Mouse (Mus musculus) left cerebral cortex, adult 2 months (tissue): ENCODE results near the gene Bud13. TPM values are rescaled to one million over a fixed set of nuclear protein-coding genes. Genes with fewer than 3 reads are reported as not detected.
A peak's percentile ranks its signal among the peaks of the same experiment; 100 is the strongest.
"Not testable (repeated sequence)": the region's sequence is repeated elsewhere in the genome, so short reads cannot be mapped to it uniquely, and the experiment has no call there.

Experiments
- DNase-seq, 2 experiments: peaks; one replicate each; pipeline ENCODE4 v3.0.0; 2021 to 2022; ENCODE audit warnings: low spot score in 2 of 2, mixed read lengths in 1 of 2; ENCODE audit errors: extremely low spot score in 1 of 2
- H3K27ac ChIP-seq: fragments of 200-600 bp; 2 replicates; pipeline ENCODE4 v1.8.1; 2022
- H3K4me3 ChIP-seq: fragments of 200-600 bp; 2 replicates; pipeline ENCODE4 v1.8.1; 2022
- CTCF ChIP-seq: fragments of 200-600 bp; IDR thresholded peaks from 2 replicates; pipeline ENCODE4 v1.8.1; 2022; ENCODE audit warnings: antibody characterized with exemption, mild to moderate bottlenecking, moderate library complexity
- intact Hi-C: fragments of 180-260 bp; cut with DNase I; formaldehyde crosslinking; loops from one replicate; pipeline ENCODE4 v1.15.1; 2025
- total RNA-seq, 2 experiments: library from RNA; stranded (reverse); gene quantifications; 2 replicates each; pipeline ENCODE4 v1.2.3; 2021

Gene Bud13
- total RNA-seq, 2 experiments from 2014 or later: 10.4 to 11.0 TPM

DNA sequence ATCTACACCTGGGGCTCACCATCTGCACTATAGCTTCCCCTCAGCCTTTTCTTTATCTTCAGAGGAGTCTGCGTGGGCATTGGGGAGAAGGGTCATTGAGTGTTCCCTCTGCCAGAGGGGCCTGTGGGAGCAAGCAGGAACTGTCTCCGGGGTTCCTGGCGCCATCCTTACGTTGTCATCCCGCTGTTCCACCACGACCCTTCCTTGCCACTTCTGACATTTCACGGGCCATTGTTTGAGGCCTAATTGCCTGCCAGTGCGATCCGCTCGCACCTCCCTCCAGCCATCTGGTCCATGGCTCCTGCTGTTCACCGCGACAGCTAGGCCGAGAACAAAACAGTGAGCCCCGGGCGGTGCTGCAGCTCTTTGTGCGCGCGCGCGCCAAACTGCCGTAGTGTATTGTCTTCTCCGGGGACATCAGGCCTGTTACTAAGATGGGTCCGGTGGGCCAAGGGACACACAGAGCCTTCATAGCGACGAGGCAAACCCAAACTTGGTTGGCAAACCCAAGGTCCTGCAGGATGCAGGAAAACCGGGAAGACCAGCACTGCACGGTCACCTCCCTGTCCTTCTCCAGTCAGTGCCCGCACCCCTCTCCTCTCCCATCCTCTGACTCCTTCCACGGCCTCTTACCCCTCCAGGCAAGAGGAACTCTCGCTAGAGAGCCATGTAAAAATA is 45.9 kb downstream of the Bud13 start:
- Histone ChIP-seq H3K4me3 (peak overlapping the region; percentile 41), H3K27ac (peak overlapping the region; percentile 77)
- DNase-seq: peak; percentile 51 to 62
- TF ChIP-seq CTCF: no peak
- intact Hi-C loops: no loop called here

- H3K27ac ChIP-seq: peak overlapping the region; percentile 77
- TF ChIP-seq CTCF: no peak
These were observed 46.4 kb downstream of the Bud13 start for GRCm38 (mm10) chr9:46329250-46329648.

GRCm38 (mm10) chr9:46329801-46330585 is 47.2 kb downstream of the Bud13 start:
- Histone ChIP-seq H3K27ac (no peak overlapping the region), H3K4me3 (no peak overlapping the region)
- DNase-seq: no peak
- TF ChIP-seq CTCF: no peak; the same call in none of the 2 replicates
- intact Hi-C loops: no loop called here

More at GRCm38 (mm10) chr9:46329250-46329648, 46.4 kb downstream of the Bud13 start:
- no peak for DNase-seq
- peak overlapping the region; percentile 41 for H3K4me3 ChIP-seq
- intact Hi-C loops: no loop called here

DNA sequence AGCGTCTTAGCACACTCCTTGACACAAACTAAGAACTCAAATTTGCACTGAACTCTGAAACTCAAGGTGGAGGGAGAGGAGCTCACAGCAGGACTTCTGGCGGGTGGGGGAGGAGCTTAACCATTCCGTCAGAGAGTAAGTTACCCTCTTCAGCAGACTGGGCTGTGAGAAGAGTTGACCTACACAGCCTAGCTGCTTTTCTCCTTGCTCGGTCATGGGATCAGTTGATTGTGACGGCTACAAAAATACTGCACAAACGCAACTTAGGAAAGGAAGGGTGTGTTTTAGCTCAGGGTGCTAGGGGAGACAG is 47.7 kb downstream of the Bud13 start:
- Histone ChIP-seq H3K4me3 (no peak overlapping the region), H3K27ac (no peak overlapping the region)
- TF ChIP-seq CTCF: no peak
- intact Hi-C loops: no loop called here
- DNase-seq: no peak

- TF ChIP-seq CTCF: no peak
- intact Hi-C loops: no loop called here
- no peak for DNase-seq
- Histone ChIP-seq H3K27ac (no peak overlapping the region), H3K4me3 (no peak overlapping the region)
These were observed 48.5 kb downstream of the Bud13 start for GRCm38 (mm10) chr9:46331301-46331700.

DNA sequence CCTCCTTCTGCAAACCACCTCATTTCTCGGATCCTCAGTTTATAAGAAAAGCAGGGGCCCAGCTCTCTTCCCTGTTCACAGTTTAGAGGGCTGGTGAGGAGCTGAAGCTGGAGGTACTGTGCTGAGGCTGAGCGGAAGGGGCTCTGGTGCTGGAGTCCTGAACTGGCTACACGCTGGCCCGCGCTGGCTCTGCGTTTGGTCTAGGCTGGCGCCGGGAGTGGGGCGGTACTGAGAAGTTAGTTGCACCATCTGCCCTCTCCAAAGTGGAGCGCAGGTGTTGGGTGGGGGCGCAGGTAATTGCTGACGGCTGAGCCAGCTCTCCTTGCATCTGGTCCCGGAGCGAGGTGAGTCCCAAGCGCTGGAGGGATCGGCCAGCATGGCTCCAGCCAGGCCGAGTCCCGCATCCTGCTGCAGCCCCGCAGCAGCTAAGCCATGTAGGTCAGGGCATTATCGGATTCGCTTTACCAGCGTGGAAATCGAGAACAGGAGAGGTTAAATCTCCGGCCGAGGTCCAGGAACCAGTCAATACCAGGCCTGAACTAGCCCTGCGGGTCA is 51.7 kb downstream of the Bud13 start:
- TF ChIP-seq CTCF: no peak
- intact Hi-C loops: no loop called here
- H3K27ac ChIP-seq: no peak overlapping the region
- no peak overlapping the region for H3K4me3 ChIP-seq
- DNase-seq: no peak

- intact Hi-C loops: no loop called here
- no peak overlapping the region for H3K4me3 ChIP-seq
- TF ChIP-seq CTCF: no peak
- DNase-seq: no peak
- 0 out of 2 replicates have a peak overlapping the region, but pooled peaks have one; percentile 24 for H3K27ac ChIP-seq
These were observed 52.7 kb downstream of the Bud13 start for GRCm38 (mm10) chr9:46335461-46335995.

DNA sequence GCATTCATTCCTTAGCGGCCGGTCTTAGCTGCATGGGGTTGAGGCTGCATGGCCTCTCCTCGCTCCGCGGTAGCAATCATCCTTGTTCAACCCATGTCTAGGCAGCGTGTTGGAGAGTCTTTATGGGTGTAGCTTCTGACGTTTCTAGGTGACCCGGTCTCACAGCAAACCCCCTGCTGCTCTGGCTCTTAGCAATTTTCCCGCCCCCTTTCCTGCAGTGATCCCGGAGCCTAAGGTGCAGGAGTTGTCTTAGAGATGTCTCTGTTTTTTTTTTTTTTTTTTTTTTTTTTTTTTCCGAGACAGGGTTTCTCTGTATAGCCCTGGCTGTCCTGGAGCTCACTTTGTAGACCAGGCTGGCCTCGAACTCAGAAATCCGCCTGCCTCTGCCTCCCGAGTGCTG is 53.5 kb downstream of the Bud13 start:
- DNase-seq, intact Hi-C loops, H3K27ac ChIP-seq, H3K4me3 ChIP-seq: not testable (repeated sequence)

DNA sequence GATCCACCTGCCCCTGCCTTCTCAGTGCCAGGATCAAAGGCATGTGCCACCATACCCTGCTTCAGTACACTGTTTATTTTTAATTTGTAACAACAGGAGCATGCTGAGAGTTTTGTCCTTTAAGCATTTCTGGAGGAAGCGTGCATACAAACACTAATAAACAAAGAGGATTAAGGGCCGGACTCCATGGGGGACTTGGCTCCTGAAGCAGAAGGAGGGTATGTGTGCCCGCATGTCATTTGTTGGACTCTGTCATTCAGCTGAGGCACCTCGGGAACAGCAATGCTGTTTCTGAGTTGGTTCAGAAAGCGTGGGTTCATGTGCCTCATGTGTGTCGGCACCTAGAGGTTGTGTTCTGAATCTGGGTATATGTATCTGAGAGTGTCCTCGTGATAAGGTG is 54.5 kb downstream of the Bud13 start:
- H3K4me3 ChIP-seq: no peak overlapping the region
- intact Hi-C loops: no loop called here
- TF ChIP-seq CTCF: no peak
- peak overlapping the region; percentile 75 for H3K27ac ChIP-seq
- DNase-seq: no peak

GRCm38 (mm10) chr9:46337852-46338291 is 55.1 kb downstream of the Bud13 start:
- no peak overlapping the region for H3K4me3 ChIP-seq
- intact Hi-C loops: no loop called here
- peak; percentile 55 for DNase-seq
- no peak for TF ChIP-seq CTCF
- H3K27ac ChIP-seq: peak overlapping the region; percentile 75

DNA sequence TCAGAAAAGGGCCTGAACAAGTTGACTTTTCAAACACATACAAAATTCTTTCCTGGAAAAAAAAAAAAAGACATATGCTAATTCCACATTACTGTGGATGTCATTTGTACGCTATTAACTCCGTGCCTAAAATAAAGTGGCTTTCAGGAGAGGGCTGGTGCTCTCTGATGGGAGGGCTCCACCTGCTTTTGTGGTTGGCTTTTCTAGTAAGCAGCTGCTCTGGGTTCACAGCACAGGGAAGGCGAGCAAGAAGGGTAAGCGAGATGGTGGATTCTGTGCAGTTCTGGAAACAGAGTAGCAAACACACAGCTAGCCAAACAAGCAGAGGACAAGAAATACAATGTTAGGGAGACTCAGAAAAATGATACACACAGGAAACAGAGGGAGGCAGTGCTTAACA is 55.6 kb downstream of the Bud13 start:
- Histone ChIP-seq H3K4me3 (no peak overlapping the region), H3K27ac (peak overlapping the region; percentile 64)
- intact Hi-C loops: no loop called here
- no peak for DNase-seq
- TF ChIP-seq CTCF: no peak

DNA sequence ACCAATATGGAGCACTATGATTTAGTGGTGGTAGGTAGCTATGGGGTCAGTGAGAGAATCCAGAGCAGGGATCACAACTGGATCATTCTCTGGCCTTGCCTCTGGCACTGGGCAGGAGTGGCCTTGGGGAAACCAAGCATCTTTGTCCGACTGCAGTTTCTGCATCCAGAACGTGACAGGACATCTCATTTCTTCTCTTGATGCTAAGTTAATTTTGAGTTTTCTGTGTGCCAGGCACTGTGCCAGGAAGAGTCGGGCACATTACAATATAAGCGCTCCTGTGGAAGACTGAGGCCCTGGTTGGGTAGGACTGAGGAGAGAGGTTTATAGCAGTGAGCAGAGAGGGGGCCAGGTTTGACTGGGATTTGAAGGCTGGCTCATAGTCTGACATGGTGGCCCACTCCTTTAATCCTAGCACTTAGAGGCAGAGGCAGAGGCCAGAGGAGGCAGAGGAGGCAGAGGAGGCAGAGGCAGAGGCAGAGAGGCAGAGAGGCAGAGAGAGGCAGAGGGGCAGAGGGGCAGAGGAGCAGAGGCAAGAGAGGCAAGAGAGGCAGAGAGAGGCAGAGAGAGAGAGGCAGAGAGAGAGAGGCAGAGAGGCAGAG is 56.3 kb downstream of the Bud13 start:
- no peak for DNase-seq
- no peak overlapping the region for H3K4me3 ChIP-seq
- peak overlapping the region; percentile 64 for H3K27ac ChIP-seq
- TF ChIP-seq CTCF: no peak
- intact Hi-C loops: no loop called here
